Mouse (Mus musculus): ENCODE results near the gene Grik1.

Grik1 gene

GRCm38 (mm10) chr16:88290132-88290772, at the start of gene Grik1:
Gene Grik1 (minus strand): TSS chr16:88290265.
- DNase-seq (ENCODE audit: low spot score in 2 of 2): peak; percentile 22 to 58

GRCm38 (mm10) chr16:88294209-88294608, 4.1 kb upstream of the Grik1 start:
- DNase-seq (ENCODE audit: low spot score in 2 of 2): no peak

GRCm38 (mm10) chr16:88289421-88290081, 514 bp downstream of the Grik1 start:
- peak in 1 of 2 experiments; percentile 32 for DNase-seq (ENCODE audit: low spot score in 2 of 2)

GRCm38 (mm10) chr16:88258407-88258806, 31.7 kb downstream of the Grik1 start:
- DNase-seq (ENCODE audit: low spot score in 2 of 2): no peak

GRCm38 (mm10) chr16:88257072-88257471, 33.0 kb downstream of the Grik1 start:
- no peak for DNase-seq (ENCODE audit: low spot score in 2 of 2)

GRCm38 (mm10) chr16:88256101-88256500, 34.0 kb downstream of the Grik1 start:
- no peak for DNase-seq (ENCODE audit: low spot score in 2 of 2)

- DNase-seq (ENCODE audit: low spot score in 2 of 2): no peak
Observed at GRCm38 (mm10) chr16:88252676-88253075, 37.4 kb downstream of the Grik1 start.

- DNase-seq (ENCODE audit: low spot score in 2 of 2): no peak
Observed at GRCm38 (mm10) chr16:88251049-88251448, 39.0 kb downstream of the Grik1 start.

GRCm38 (mm10) chr16:88249825-88250224, 40.2 kb downstream of the Grik1 start:
- no peak for DNase-seq (ENCODE audit: low spot score in 2 of 2)

GRCm38 (mm10) chr16:88247586-88247985, 42.5 kb downstream of the Grik1 start:
- DNase-seq (ENCODE audit: low spot score in 2 of 2): no peak

GRCm38 (mm10) chr16:88244658-88245057, 45.4 kb downstream of the Grik1 start:
- DNase-seq (ENCODE audit: low spot score in 2 of 2): peak in 1 of 2 experiments; percentile 4

GRCm38 (mm10) chr16:88225616-88226015, 64.4 kb downstream of the Grik1 start:
- no peak for DNase-seq (ENCODE audit: low spot score in 2 of 2)

GRCm38 (mm10) chr16:88221932-88222331, 68.1 kb downstream of the Grik1 start:
- no peak for DNase-seq (ENCODE audit: low spot score in 2 of 2)

GRCm38 (mm10) chr16:88212531-88212930, 77.5 kb downstream of the Grik1 start:
- no peak for DNase-seq (ENCODE audit: low spot score in 2 of 2)

- no peak for DNase-seq (ENCODE audit: low spot score in 2 of 2)
Observed at GRCm38 (mm10) chr16:88211852-88212251, 78.2 kb downstream of the Grik1 start.

GRCm38 (mm10) chr16:88204400-88204799, 85.7 kb downstream of the Grik1 start:
- DNase-seq (ENCODE audit: low spot score in 2 of 2): peak; percentile 54 to 76

- no peak for DNase-seq (ENCODE audit: low spot score in 2 of 2)
Observed at GRCm38 (mm10) chr16:88203985-88204384, 86.1 kb downstream of the Grik1 start.

- no peak for DNase-seq (ENCODE audit: low spot score in 2 of 2)
Observed at GRCm38 (mm10) chr16:88187433-88188037, 102.5 kb downstream of the Grik1 start.

- no peak for DNase-seq (ENCODE audit: low spot score in 2 of 2)
Observed at GRCm38 (mm10) chr16:88178813-88179212, 111.3 kb downstream of the Grik1 start.

GRCm38 (mm10) chr16:88177364-88177763, 112.7 kb downstream of the Grik1 start:
- DNase-seq (ENCODE audit: low spot score in 2 of 2): no peak

GRCm38 (mm10) chr16:88174083-88174721, 115.9 kb downstream of the Grik1 start:
- DNase-seq (ENCODE audit: low spot score in 2 of 2): peak in 1 of 2 experiments; percentile 53

- DNase-seq (ENCODE audit: low spot score in 2 of 2): no peak
Observed at GRCm38 (mm10) chr16:88166547-88166946, 123.5 kb downstream of the Grik1 start.
